Mouse (Mus musculus) ES-Bruce4 (cell line): ENCODE measurements around the gene Hdgfl3.

ENCODE experiments used
- CTCF ChIP-seq: IDR thresholded peaks from one replicate; pipeline ENCODE4 v1.8.1; 2011; ENCODE audit warnings: low read depth, low read length
- EP300 ChIP-seq: IDR thresholded peaks from 2 replicates; pipeline ENCODE4 v1.6.1; 2011; ENCODE audit warnings: low read depth, low read length; ENCODE audit not compliant: insufficient read depth
- POLR2A ChIP-seq: IDR thresholded peaks from one replicate; pipeline ENCODE4 v1.8.1; 2011; ENCODE audit warnings: low read length; ENCODE audit not compliant: insufficient read depth

- TF ChIP-seq POLR2A (no peak), CTCF (no peak), EP300 (no peak)
Observed at GRCm38 (mm10) chr7:81875372-81875771, 58.9 kb downstream of the Hdgfl3 start.
